Mouse (Mus musculus) telencephalon, adult 2 months (tissue): Measurements from ENCODE around the gene Hmg20a.

Experiments used
- DNase-seq: peaks from one replicate; pipeline ENCODE4 v3.0.0-alpha.2; 2011; ENCODE audit warnings: low read depth, low spot score

Gene Hmg20a

DNA sequence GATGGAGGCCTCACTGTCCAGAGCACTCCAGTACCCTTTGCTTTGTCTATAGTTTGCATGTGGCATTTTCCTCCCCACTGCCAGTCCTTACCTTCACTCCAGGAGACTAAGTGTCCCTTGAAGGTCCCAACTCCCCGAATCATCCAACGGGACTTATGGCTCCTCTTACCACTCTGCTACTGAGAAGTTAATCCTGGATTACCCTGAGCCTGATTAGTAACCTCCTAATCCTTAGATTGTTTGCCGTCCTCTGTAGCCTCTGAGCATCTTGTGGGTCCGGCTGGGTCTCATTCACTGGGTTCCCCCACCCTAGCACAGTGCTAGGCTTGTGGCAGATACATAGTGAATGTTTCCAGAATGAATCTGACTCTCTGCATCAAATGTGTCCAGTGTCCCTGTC, 109.5 kb downstream of the Hmg20a start:
- DNase-seq = no peak

DNA sequence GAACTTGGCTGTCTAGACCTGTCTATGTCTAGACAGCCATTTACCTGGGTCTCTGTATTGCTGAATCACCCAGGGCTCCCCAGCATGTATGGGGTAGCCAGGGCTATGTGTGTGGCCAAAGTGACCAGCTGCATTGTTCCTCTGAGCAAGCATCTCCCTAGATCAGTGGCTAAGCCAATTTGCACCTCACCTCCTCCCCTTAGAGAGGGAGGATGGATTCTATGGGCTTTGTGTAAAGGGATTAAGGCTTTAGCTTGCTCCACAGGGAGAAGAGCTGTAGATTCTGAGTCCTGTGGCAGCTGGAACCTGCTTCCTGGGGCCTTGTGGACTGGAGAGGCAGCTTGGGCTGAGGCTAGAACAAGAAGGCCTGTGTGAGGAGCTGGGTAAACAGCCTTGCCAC, 113.6 kb downstream of the Hmg20a start:
- no peak for DNase-seq

DNA sequence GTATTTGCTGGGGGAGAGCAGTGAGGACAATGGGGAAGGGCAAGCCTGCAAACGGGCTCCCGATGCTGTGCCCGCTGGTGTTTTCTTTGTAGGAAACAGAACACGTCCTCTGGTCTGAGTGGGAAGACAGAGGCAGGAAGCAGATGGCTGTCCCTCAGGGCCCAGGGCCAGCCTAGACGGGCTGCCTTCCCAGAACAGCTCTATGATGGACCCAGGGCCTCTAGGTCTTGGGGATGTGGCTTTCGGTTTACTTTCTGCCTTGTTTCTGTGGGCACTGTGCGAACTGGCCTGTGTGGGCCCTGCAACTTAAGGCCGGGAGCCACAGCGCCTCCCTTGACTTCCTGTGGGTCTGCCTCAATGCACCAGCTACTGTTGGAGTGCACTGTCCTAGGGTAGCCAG, 115.5 kb downstream of the Hmg20a start:
- no peak for DNase-seq

DNA sequence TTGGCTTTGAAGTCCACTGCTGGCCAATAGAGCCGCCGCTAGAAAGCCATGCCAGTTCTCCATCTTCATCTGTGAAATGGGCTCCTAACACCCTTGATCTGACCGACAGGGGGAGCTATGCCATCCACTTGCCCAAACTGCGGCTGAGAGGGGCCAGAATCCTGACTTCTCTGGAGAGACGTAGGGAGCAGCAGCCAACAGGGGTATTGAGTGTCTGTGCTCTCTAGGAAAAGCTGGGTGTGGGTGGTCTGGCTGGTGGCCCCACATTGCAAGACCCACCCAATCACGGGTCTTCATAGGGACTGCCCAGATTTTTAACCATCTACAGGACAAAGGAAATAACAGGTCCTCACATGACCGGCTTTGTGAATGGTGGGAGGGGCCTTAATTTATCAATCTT, 116.3 kb downstream of the Hmg20a start:
- DNase-seq = no peak

DNA sequence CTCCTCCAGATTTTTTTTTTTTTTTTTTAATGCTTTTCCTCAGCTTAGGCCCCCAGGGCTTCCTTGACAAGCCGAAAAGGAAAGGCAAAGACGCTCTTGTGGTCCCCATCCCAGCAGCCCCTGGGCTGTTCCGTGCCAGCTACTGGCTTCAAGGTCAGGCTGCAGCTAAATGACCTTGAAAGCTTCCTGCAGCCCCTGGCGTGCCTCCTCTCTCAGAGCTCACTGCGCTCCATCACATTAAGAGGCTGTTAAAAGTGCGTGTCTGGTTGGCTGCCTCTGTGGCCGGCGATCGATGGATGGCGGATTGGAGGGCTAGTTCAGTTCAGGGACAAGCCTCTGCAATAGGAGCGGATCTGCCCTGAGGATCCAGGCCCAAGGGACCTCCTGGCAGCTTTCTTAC, 117.0 kb downstream of the Hmg20a start:
- DNase-seq = no peak

DNA sequence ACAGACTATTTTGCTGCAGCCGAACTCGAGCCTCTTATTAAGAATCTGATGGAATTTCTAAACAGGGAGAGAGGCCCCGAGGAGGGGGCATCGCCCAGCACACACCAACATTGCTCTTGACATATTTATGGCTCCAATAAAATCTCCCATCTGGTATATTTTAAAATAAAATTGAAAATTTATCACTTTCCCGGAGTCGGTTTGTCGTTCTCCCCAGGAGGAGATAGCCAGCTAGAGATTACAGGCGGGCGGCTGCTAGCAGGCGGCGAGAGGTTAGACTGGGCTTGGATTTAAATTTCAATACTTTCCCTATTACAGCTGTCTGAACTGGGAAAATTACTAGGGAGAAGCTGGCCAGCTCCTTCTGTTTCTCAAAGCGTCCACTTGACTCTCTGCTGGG, 121.6 kb downstream of the Hmg20a start:
- DNase-seq = no peak

DNA sequence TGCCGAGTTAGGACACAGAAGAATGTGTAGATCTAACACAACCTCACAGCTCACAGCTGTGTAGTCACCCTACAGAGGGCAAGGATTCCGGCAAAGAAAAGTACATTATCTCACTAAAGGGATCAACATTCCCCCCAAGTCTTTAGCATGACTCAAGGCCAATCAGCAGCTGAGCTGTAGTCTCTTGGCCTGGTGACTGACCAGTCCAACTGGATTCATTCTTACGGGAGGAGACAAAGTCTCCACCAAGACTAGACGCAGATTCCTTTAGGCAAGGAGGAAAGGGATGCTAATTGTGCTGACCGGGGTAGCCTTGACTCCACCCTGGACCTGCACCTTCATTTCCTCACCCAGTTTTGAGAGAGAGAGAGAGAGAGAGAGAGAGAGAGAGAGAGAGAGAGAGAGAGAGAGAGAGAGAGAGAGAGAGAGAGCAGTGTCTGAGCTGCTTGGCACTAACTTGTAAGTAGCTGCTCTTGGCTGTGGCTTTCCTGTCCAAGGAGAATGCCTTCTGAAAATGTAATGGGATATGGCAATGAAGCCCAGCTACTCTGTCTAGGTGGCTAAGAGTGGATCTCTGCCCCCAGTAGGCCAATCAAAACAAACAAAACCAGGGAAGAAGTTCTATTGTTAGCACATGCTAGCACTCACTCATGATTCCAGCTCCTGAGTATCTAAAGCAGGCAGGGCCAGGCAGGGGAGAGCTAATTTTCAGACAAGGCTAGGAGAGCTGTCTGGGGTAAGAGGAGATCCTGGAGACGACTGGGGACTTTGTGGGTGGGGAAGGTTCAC, 126.5 kb downstream of the Hmg20a start:
- DNase-seq = no peak
